Mouse (Mus musculus) heart, adult 2 months (tissue): ENCODE data around the gene Hfe. TPM values are rescaled to one million over a fixed set of nuclear protein-coding genes. Genes with fewer than 3 reads are reported as not detected.

Experiments used
- DNase-seq, 2 experiments: peaks; one replicate each; pipeline ENCODE4 v3.0.0; 2021
- H3K27ac ChIP-seq: fragments of 200-600 bp; 2 replicates; pipeline ENCODE4 v1.8.1; 2022
- H3K27me3 ChIP-seq: fragments of 200-500 bp; 2 replicates; pipeline ENCODE4 v1.6.1; 2012; ENCODE audit warnings: mild to moderate bottlenecking, low read length, inconsistent platforms, mixed read lengths; ENCODE audit not compliant: control insufficient read depth, insufficient read depth
- H3K36me3 ChIP-seq: fragments of 200-500 bp; 2 replicates; pipeline ENCODE4 v1.6.1; 2012; ENCODE audit warnings: low read length, inconsistent platforms; ENCODE audit not compliant: control insufficient read depth, insufficient read depth
- H3K4me1 ChIP-seq: fragments of 200-500 bp; 2 replicates; pipeline ENCODE4 v1.6.1; 2011; ENCODE audit warnings: low read length; ENCODE audit not compliant: control insufficient read depth, insufficient read depth
- H3K4me3 ChIP-seq: fragments of 200-600 bp; 2 replicates; pipeline ENCODE4 v1.8.1; 2022
- H3K79me2 ChIP-seq: fragments of 200-500 bp; replicated peaks from 2 replicates; pipeline ENCODE4 v1.6.1; 2012; ENCODE audit warnings: mild to moderate bottlenecking, inconsistent platforms, low read length, moderate library complexity, mixed read lengths; ENCODE audit not compliant: control insufficient read depth, insufficient read depth
- H3K9ac ChIP-seq: fragments of 200-500 bp; 2 replicates; pipeline ENCODE4 v1.6.1; 2012; ENCODE audit warnings: low read depth, mild to moderate bottlenecking, control low read depth, inconsistent platforms, low read length, mixed read lengths
- CTCF ChIP-seq: fragments of 200-600 bp; IDR thresholded peaks from 2 replicates; pipeline ENCODE4 v1.8.1; 2022; ENCODE audit warnings: antibody characterized with exemption, mild to moderate bottlenecking, moderate library complexity
- EP300 ChIP-seq: fragments of 200-500 bp; IDR thresholded peaks from 2 replicates; pipeline ENCODE4 v1.6.1; 2011; ENCODE audit warnings: low read depth, low read length, control low read depth; ENCODE audit not compliant: insufficient read depth
- POLR2A ChIP-seq: fragments of 200-500 bp; IDR thresholded peaks from 2 replicates; pipeline ENCODE4 v1.6.1; 2011; ENCODE audit warnings: mild to moderate bottlenecking, low read depth, low read length, control low read depth; ENCODE audit not compliant: insufficient read depth
- WGBS: fragments of 180-500 bp; shearing (Covaris S2); methylation state at CpG from one replicate; pipeline ENCODE4 v1.1.7; 2018; 5-methylcytosine and 5-hydroxymethylcytosine counted together
- intact Hi-C: fragments of 180-260 bp; cut with DNase I; formaldehyde crosslinking; loops from one replicate; pipeline ENCODE4 v1.15.1; 2025
- polyA plus RNA-seq: library from polyadenylated mRNA; depleted of rRNA; stranded (reverse); fragments of >200 nt; gene quantifications from 2 replicates; pipeline ENCODE4 v1.2.3, GENCODE M21; 2012
- total RNA-seq, 2 experiments: library from RNA; stranded (reverse); gene quantifications; 2 replicates each; pipeline ENCODE4 v1.2.3; 2021

Gene Hfe
- total and polyA plus RNA-seq, 3 experiments = 16.8 to 62.8 (median 58.9) TPM

- 2% methylated on average over 25 of the region's 28 CpGs for WGBS
- TF ChIP-seq POLR2A (no peak), CTCF (peak; percentile 30)
- peak within 1 kb of the TSS; percentile 94 for H3K27ac ChIP-seq
Measured at GRCm38 (mm10) chr13:23745381-23746161, 34.9 kb upstream of the Hfe start, which contains the start of gene Hist1h3c. TSS of gene Hist1h3c (minus strand) at chr13:23745602.

GRCm38 (mm10) chr13:23744421-23745380, 34.0 kb upstream of the Hfe start:
- DNase-seq = no peak
- Histone ChIP-seq H3K27me3 (no peaks in the 10 kb centered on the region), H3K79me2 (no peaks in the 10 kb centered on the region), H3K4me3 (peak overlapping the region; percentile 56; the same call in 1 of the 2 replicates), H3K27ac (no peak overlapping the region), H3K4me1 (peaks cover 4% of the 10 kb centered on the region), H3K36me3 (peaks cover 13% of the 10 kb centered on the region), H3K9ac (no peak overlapping the region)
- WGBS = 13% methylated on average over 18 of the region's 36 CpGs
- TF ChIP-seq CTCF (no peak), EP300 (no peak), POLR2A (no peak)
- intact Hi-C loops = loop anchor here (5.0 kb wide), 4 partner anchors 122 to 1702 kb away; partner anchors contain the start of genes Hist1h1e, Hist1h2af, Hist1h2ag and Hist1h2be

More at GRCm38 (mm10) chr13:23745381-23746161, 34.9 kb upstream of the Hfe start, which contains the start of gene Hist1h3c:
- no peaks in the 10 kb centered on the region for H3K79me2 ChIP-seq
- H3K27me3 ChIP-seq = no peaks in the 10 kb centered on the region
- H3K36me3 ChIP-seq = peaks cover 13% of the 10 kb centered on the region
- peak; percentile 81 to 86 for DNase-seq
- intact Hi-C loops = loop anchor here (5.0 kb wide), 2 partner anchors 123 to 1703 kb away; partner anchors contain the start of genes Hist1h1e, Hist1h2ag, Hist1h2be and Hist1h2bj
- peak within 1 kb of the TSS; percentile 56 for H3K4me3 ChIP-seq
- peaks cover 4% of the 10 kb centered on the region for H3K4me1 ChIP-seq
- peak within 1 kb of the TSS; percentile 92 for H3K9ac ChIP-seq

- Histone ChIP-seq H3K79me2 (no peaks in the 10 kb centered on the region), H3K36me3 (peaks cover 13% of the 10 kb centered on the region), H3K27ac (no peak overlapping the region), H3K27me3 (no peaks in the 10 kb centered on the region), H3K4me3 (no peak overlapping the region), H3K9ac (no peak overlapping the region), H3K4me1 (peaks cover 4% of the 10 kb centered on the region)
- intact Hi-C loops = loop anchor here (5.0 kb wide), 2 partner anchors 162 to 212 kb away; partner anchors contain the start of genes Hist1h2af, Hist1h4d and Hist1h4h
- TF ChIP-seq EP300 (no peak), POLR2A (no peak), CTCF (no peak)
- WGBS = 56% methylated on average over 4 of the region's 4 CpGs
- DNase-seq = no peak
Measured at GRCm38 (mm10) chr13:23743963-23744362, 33.3 kb upstream of the Hfe start.

GRCm38 (mm10) chr13:23743215-23743614, 32.6 kb upstream of the Hfe start:
- Histone ChIP-seq H3K4me3 (no peak overlapping the region), H3K36me3 (peaks cover 13% of the 10 kb centered on the region), H3K4me1 (peaks cover 4% of the 10 kb centered on the region), H3K27ac (no peak overlapping the region), H3K27me3 (no peaks in the 10 kb centered on the region), H3K79me2 (no peaks in the 10 kb centered on the region), H3K9ac (no peak overlapping the region)
- DNase-seq = no peak
- WGBS = 83% methylated on average over 5 of the region's 5 CpGs
- intact Hi-C loops = loop anchor here (5.0 kb wide), 2 partner anchors 161 to 211 kb away; partner anchors contain the start of genes Hist1h2af, Hist1h4d and Hist1h4h
- no peak for TF ChIP-seq POLR2A
- no peak for TF ChIP-seq CTCF
- no peak for TF ChIP-seq EP300

GRCm38 (mm10) chr13:23742007-23742406, 31.4 kb upstream of the Hfe start:
- no peak overlapping the region for H3K9ac ChIP-seq
- TF ChIP-seq POLR2A (no peak), CTCF (no peak), EP300 (no peak)
- intact Hi-C loops = loop anchor here (5.0 kb wide), 2 partner anchors 160 to 210 kb away; partner anchors contain the start of genes Hist1h2af, Hist1h4d and Hist1h4h

More at GRCm38 (mm10) chr13:23742007-23742406, 31.4 kb upstream of the Hfe start:
- Histone ChIP-seq H3K27ac (no peak overlapping the region), H3K27me3 (no peaks in the 10 kb centered on the region), H3K36me3 (peaks cover 18% of the 10 kb centered on the region), H3K79me2 (no peaks in the 10 kb centered on the region), H3K4me1 (peaks cover 3% of the 10 kb centered on the region), H3K4me3 (no peak overlapping the region)
- DNase-seq = no peak
